Mouse (Mus musculus): ENCODE measurements around the gene Adamts9.

GRCm38 (mm10) chr6:92726121-92726520 lies 217.2 kb downstream of the Adamts9 start:
- TF ChIP-seq POLR2A (IDR thresholded peaks at IDR 0.05; ENCODE audit: extremely low read depth, insufficient read depth, low read length) (no peak), CTCF (IDR thresholded peaks at IDR 0.05; ENCODE audit: low read depth, low read length) (no peak)
